In the genomic region with DNA sequence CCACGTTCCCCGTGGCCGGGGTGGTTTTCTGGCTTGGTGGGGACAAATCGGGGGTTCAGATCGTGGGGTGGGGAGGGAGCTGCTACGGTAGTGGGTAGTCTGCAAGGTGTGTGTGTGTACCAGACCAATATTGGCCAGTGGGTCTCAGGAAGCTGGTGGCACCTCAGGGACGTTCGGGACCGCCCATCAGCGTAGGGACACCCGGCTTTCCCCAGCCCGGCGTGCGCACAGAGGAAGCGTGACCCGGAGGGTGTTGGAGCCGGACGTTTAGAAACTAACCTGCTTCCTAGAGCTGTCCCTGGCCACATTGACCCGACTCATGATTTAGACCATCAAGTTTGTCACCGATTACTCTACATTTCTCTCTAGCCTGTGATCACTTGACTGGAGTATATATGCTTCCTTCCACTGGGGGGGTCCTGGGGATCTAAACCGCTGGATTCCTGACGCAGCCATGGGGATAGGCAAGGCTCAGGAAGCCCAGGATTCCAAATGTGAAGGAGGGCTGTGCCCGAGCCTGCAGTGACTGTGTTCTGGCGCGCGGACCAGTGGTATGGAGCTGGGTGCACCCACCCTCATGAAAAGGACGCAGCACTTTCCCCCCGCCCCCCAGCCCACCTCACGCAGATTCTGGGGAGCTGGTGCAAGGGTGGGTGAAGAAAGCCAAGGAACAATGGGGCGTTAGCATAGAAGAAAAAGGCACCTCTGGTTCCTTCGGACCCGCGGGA, we compare ENCODE assay signal across 8 mouse cellular contexts.
DNase-seq lines count a peak whose midpoint lies in the region; ATAC-seq and TF ChIP-seq lines count a peak whose summit lies in the region.

No protein-coding gene starts in this region.

- TF ChIP-seq CTCF in hindbrain, postnatal 0 days (IDR thresholded peaks at IDR 0.05; ENCODE audit: low read depth): 0 out of 2 replicates have a peak, but pooled peaks have one; percentile 1
- no peak for TF ChIP-seq CTCF in small intestine, adult 2 months (IDR thresholded peaks at IDR 0.05; ENCODE audit: extremely low read depth, insufficient read length, insufficient replicate concordance, low read depth, low read length)

- peak overlapping the region; percentile 76 for H3K4me3 ChIP-seq in forebrain, embryonic 12.5 days (replicated peaks)
- peak overlapping the region; percentile 88 for H3K4me3 ChIP-seq in hindbrain, postnatal 0 days (ENCODE audit: low read length)
- H3K4me3 ChIP-seq in lung, embryonic 16.5 days (ENCODE audit: low read length): peak overlapping the region; percentile 71
- peak overlapping the region; percentile 87 for H3K4me3 ChIP-seq in small intestine, adult 2 months (ENCODE audit: low read depth, low read length)

- peak overlapping the region; percentile 93 for H3K9ac ChIP-seq in forebrain, embryonic 12.5 days
- peak overlapping the region; percentile 83 for H3K9ac ChIP-seq in hindbrain, postnatal 0 days (replicated peaks; ENCODE audit: low read length)
- H3K9ac ChIP-seq in lung, embryonic 16.5 days (ENCODE audit: low read length): peak overlapping the region; percentile 72

- intact Hi-C loops in heart, postnatal 25 days (cut with DNase I): no loop called here

- under 1% methylated on average over 33 of the region's 33 CpGs for WGBS in forebrain, embryonic 12.5 days
- WGBS in hindbrain, postnatal 0 days: under 1% methylated on average over 33 of the region's 33 CpGs
- WGBS in lung, embryonic 16.5 days: under 1% methylated on average over 33 of the region's 33 CpGs
- WGBS in small intestine, adult 2 months: under 1% methylated on average over 33 of the region's 33 CpGs

- ATAC-seq in forebrain, embryonic 12.5 days (ENCODE audit: low FRiP score): peak; percentile 52
- ATAC-seq in hindbrain, postnatal 0 days: peak; percentile 48
- ATAC-seq in lung, embryonic 16.5 days (ENCODE audit: low read depth): no peak

- H3K4me1 ChIP-seq in forebrain, embryonic 12.5 days: peaks cover 47% of the 10 kb centered on the region
- H3K4me1 ChIP-seq in hindbrain, postnatal 0 days (ENCODE audit: insufficient read depth, low read length): peaks cover 15% of the 10 kb centered on the region; the same call in 1 of the 2 replicates
- H3K4me1 ChIP-seq in lung, embryonic 16.5 days (replicated peaks; ENCODE audit: control insufficient read depth, insufficient read depth, low read length): peaks cover 19% of the 10 kb centered on the region
- H3K4me1 ChIP-seq in small intestine, adult 2 months (ENCODE audit: control insufficient read depth, insufficient read depth, insufficient read length, low read length): 0 out of 2 replicates have a peak, but pooled peaks cover 3% of the 10 kb centered on the region

- no peak for TF ChIP-seq POLR2A in small intestine, adult 2 months (IDR thresholded peaks at IDR 0.05; ENCODE audit: low read depth, low read length)

- H3K4me2 ChIP-seq in forebrain, embryonic 12.5 days: peak overlapping the region; percentile 96
- H3K4me2 ChIP-seq in hindbrain, postnatal 0 days (ENCODE audit: low read depth, low read length): peak overlapping the region; percentile 77
- H3K4me2 ChIP-seq in lung, embryonic 16.5 days (ENCODE audit: low read depth, low read length): peak overlapping the region; percentile 90

- H3K27me3 ChIP-seq in forebrain, embryonic 12.5 days: peaks cover 55% of the 10 kb centered on the region
- H3K27me3 ChIP-seq in hindbrain, postnatal 0 days (ENCODE audit: insufficient read depth, low read length): peaks cover 28% of the 10 kb centered on the region
- peaks cover 62% of the 10 kb centered on the region for H3K27me3 ChIP-seq in lung, embryonic 16.5 days (ENCODE audit: control insufficient read depth, insufficient read depth, low read depth, low read length)
- peaks cover 42% of the 10 kb centered on the region for H3K27me3 ChIP-seq in small intestine, adult 2 months (ENCODE audit: control insufficient read depth, insufficient read depth, low read length)

- DNase-seq in heart, adult 18-20 months: peak; percentile 42 to 55
- no peak for DNase-seq in heart, postnatal 25 days (ENCODE audit: low spot score)
- DNase-seq in R1 (ENCODE audit: low read depth, low spot score): peak; percentile 31
- peak; percentile 45 for DNase-seq in hindbrain, postnatal 0 days (ENCODE audit: low spot score)
- no peak for DNase-seq in urinary bladder, postnatal 4 days (ENCODE audit: low spot score in 2 of 2)

- H3K27ac ChIP-seq in forebrain, embryonic 12.5 days: peak overlapping the region; percentile 92
- peak overlapping the region; percentile 80 for H3K27ac ChIP-seq in hindbrain, postnatal 0 days
- no peak overlapping the region for H3K27ac ChIP-seq in lung, embryonic 16.5 days (ENCODE audit: low read length)
- no peak overlapping the region for H3K27ac ChIP-seq in small intestine, adult 2 months (ENCODE audit: insufficient read depth, low read depth, low read length)

- no peaks in the 10 kb centered on the region for H3K9me3 ChIP-seq in forebrain, embryonic 12.5 days
- no peaks in the 10 kb centered on the region for H3K9me3 ChIP-seq in hindbrain, postnatal 0 days (ENCODE audit: low read length)
- H3K9me3 ChIP-seq in lung, embryonic 16.5 days (ENCODE audit: control insufficient read depth, low read length): no peaks in the 10 kb centered on the region

- no peaks in the 10 kb centered on the region for H3K36me3 ChIP-seq in forebrain, embryonic 12.5 days (replicated peaks)
- no peaks in the 10 kb centered on the region for H3K36me3 ChIP-seq in hindbrain, postnatal 0 days (ENCODE audit: insufficient read depth, low read length)
- H3K36me3 ChIP-seq in lung, embryonic 16.5 days (ENCODE audit: control insufficient read depth, insufficient read depth, low read length): no peaks in the 10 kb centered on the region
- no peaks in the 10 kb centered on the region for H3K36me3 ChIP-seq in small intestine, adult 2 months (ENCODE audit: control insufficient read depth, insufficient read depth, low read length)

Comparison
In these comparisons a context has a peak if more than half of its experiments do, and no peak if none do; other contexts are left out.
1. DNase-seq: peak in heart, adult 18-20 months (2 of 2), R1 (single experiment) and hindbrain, postnatal 0 days (single experiment); none in heart, postnatal 25 days (single experiment) and urinary bladder, postnatal 4 days (0 of 2).
2. H3K27ac ChIP-seq: peak in forebrain, embryonic 12.5 days (single experiment) and hindbrain, postnatal 0 days (single experiment); none in lung, embryonic 16.5 days (single experiment) and small intestine, adult 2 months (single experiment).
3. Peak in every context shown above with its lines, with median percentiles within 50 percentile points of each other: H3K4me2 ChIP-seq, H3K4me3 ChIP-seq and H3K9ac ChIP-seq.